Mouse (Mus musculus): Measurements from ENCODE around the gene Pold2.

GRCm38 (mm10) chr11:5872707-5873106 lies 5.4 kb downstream of the Pold2 start:
- TF ChIP-seq ZNF384 (IDR thresholded peaks at IDR 0.05; ENCODE audit: low read depth, low read length) (no peak), HCFC1 (IDR thresholded peaks at IDR 0.05; ENCODE audit: borderline replicate concordance, insufficient read depth, low read length) (no peak), MAFK (IDR thresholded peaks at IDR 0.05; ENCODE audit: insufficient read depth, low read depth, low read length) (no peak), ZC3H11A (IDR thresholded peaks at IDR 0.05; ENCODE audit: borderline replicate concordance, low read depth, low read length) (no peak), CHD2 (IDR thresholded peaks at IDR 0.05; ENCODE audit: low read depth, low read length) (no peak)
